Mouse (Mus musculus) CH12.LX (cell line): ENCODE data around the gene Zfp758. TPM values are rescaled to one million over a fixed set of nuclear protein-coding genes. Genes with fewer than 3 reads are reported as not detected.
"Not testable (repeated sequence)": the region's sequence is repeated elsewhere in the genome, so short reads cannot be mapped to it uniquely, and the experiment has no call there.

Experiments used
- DNase-seq: peaks from one replicate; pipeline ENCODE4 v3.0.0-alpha.2; 2013; ENCODE audit errors: extremely low read depth
- H3K27ac ChIP-seq: 2 replicates; pipeline ENCODE4 v1.5.1; 2012; ENCODE audit warnings: low read depth, mild to moderate bottlenecking, control low read depth, moderate library complexity; ENCODE audit not compliant: insufficient read depth
- H3K27me3 ChIP-seq: replicated peaks from 2 replicates; pipeline ENCODE3; 2012; ENCODE audit warnings: inconsistent platforms
- H3K36me3 ChIP-seq, 2 experiments: replicated peaks in 1 of 2; 2 replicates each; pipeline versions ENCODE3 to v1.6.1; 2012; ENCODE audit warnings: inconsistent platforms in 1 of 2, low read length in 1 of 2, mild to moderate bottlenecking in 1 of 2, mixed read lengths in 1 of 2, moderate library complexity in 1 of 2; ENCODE audit not compliant: control insufficient read depth in 1 of 2, insufficient read depth in 1 of 2
- H3K4me1 ChIP-seq, 2 experiments: 2 replicates each; pipeline ENCODE4 v1.6.1; 2012; ENCODE audit warnings: inconsistent platforms in 1 of 2, moderate library complexity in 1 of 2; ENCODE audit not compliant: insufficient read depth in 2 of 2, control insufficient read depth in 1 of 2
- H3K4me2 ChIP-seq: 2 replicates; pipeline ENCODE4 v1.6.1; 2012; ENCODE audit warnings: low read depth, mild to moderate bottlenecking, control low read depth; ENCODE audit not compliant: poor library complexity, insufficient read depth, severe bottlenecking
- H3K4me3 ChIP-seq, 3 experiments: fragments of 150-350 bp in 1 of 3; sonication (generic) in 1 of 3; replicated peaks in 1 of 3; 2 replicates each; pipeline versions ENCODE3 to v1.5.1; 2011 to 2012; ENCODE audit warnings: low read depth in 2 of 3, low read length in 2 of 3, mild to moderate bottlenecking in 2 of 3, moderate library complexity in 2 of 3, control low read depth in 1 of 3, improper control_type of control experiment in 1 of 3, inconsistent platforms in 1 of 3, mixed read lengths in 1 of 3; ENCODE audit not compliant: poor library complexity in 1 of 3
- H3K79me2 ChIP-seq: replicated peaks from 2 replicates; pipeline ENCODE4 v1.6.1; 2012; ENCODE audit warnings: mild to moderate bottlenecking, moderate library complexity; ENCODE audit not compliant: control insufficient read depth, poor library complexity, insufficient read depth, severe bottlenecking; ENCODE audit errors: extremely low read depth
- H3K9ac ChIP-seq: 2 replicates; pipeline ENCODE4 v1.6.1; 2012; ENCODE audit warnings: low read depth, mild to moderate bottlenecking, control low read depth, moderate library complexity; ENCODE audit not compliant: insufficient read depth
- H3K9me3 ChIP-seq: replicated peaks from 2 replicates; pipeline ENCODE3; 2012; ENCODE audit warnings: low read length, inconsistent platforms, mixed read lengths
- CHD2 ChIP-seq: IDR thresholded peaks from 2 replicates; pipeline ENCODE4 v1.6.1; 2011; ENCODE audit warnings: low read length, improper control_type of control experiment
- CTCF ChIP-seq, 2 experiments: IDR thresholded peaks in 1 of 2; conservative IDR thresholded peaks in 1 of 2; 2 replicates each; pipeline ENCODE4 v1.5.1; 2011 to 2012; ENCODE audit warnings: low read depth in 2 of 2, low read length in 2 of 2, improper control_type of control experiment in 1 of 2, inconsistent platforms in 1 of 2, mild to moderate bottlenecking in 1 of 2, moderate library complexity in 1 of 2
- ELF1 ChIP-seq: IDR thresholded peaks from 2 replicates; pipeline ENCODE4 v1.6.1; 2014; ENCODE audit warnings: low read depth, mild to moderate bottlenecking, inconsistent platforms, low read length, improper control_type of control experiment
- HCFC1 ChIP-seq: IDR thresholded peaks from 2 replicates; pipeline ENCODE4 v1.6.1; 2012; ENCODE audit warnings: low read depth, mild to moderate bottlenecking, inconsistent platforms, low read length, improper control_type of control experiment
- MAX ChIP-seq: IDR thresholded peaks from 2 replicates; pipeline ENCODE4 v1.6.1; 2011; ENCODE audit warnings: low read length, improper control_type of control experiment
- MXI1 ChIP-seq: IDR thresholded peaks from 2 replicates; pipeline ENCODE4 v1.6.1; 2011; ENCODE audit warnings: mild to moderate bottlenecking, low read depth, low read length, improper control_type of control experiment
- MYC ChIP-seq: IDR thresholded peaks from 2 replicates; pipeline ENCODE4 v1.6.1; 2011; ENCODE audit warnings: low read depth, mild to moderate bottlenecking, improper control_type of control experiment, low read length
- NELFE ChIP-seq: IDR thresholded peaks from 2 replicates; pipeline ENCODE4 v1.6.1; 2011; ENCODE audit warnings: low read depth, low read length, improper control_type of control experiment
- POLR2A ChIP-seq: IDR thresholded peaks from 2 replicates; pipeline ENCODE4 v1.6.1; 2011; ENCODE audit warnings: low read depth, mild to moderate bottlenecking, improper control_type of control experiment, low read length
- POLR2AphosphoS2 ChIP-seq: IDR thresholded peaks from 2 replicates; pipeline ENCODE4 v1.6.1; 2011; ENCODE audit warnings: low read depth, low read length, improper control_type of control experiment
- RAD21 ChIP-seq: IDR thresholded peaks from 2 replicates; pipeline ENCODE4 v1.6.1; 2011; ENCODE audit warnings: low read depth, mild to moderate bottlenecking, low read length, improper control_type of control experiment, moderate library complexity
- SMC3 ChIP-seq: IDR thresholded peaks from 2 replicates; pipeline ENCODE4 v1.6.1; 2011; ENCODE audit warnings: low read depth, low read length, improper control_type of control experiment
- TBP ChIP-seq: conservative IDR thresholded peaks from 2 replicates; pipeline ENCODE4 v1.6.1; 2011; ENCODE audit warnings: low read depth, low read length, improper control_type of control experiment
- TCF12 ChIP-seq: IDR thresholded peaks from 2 replicates; pipeline ENCODE4 v1.6.1; 2014; ENCODE audit warnings: low read depth, mild to moderate bottlenecking, inconsistent platforms, low read length, improper control_type of control experiment
- USF1 ChIP-seq: IDR thresholded peaks from 2 replicates; pipeline ENCODE4 v1.6.1; 2014; ENCODE audit warnings: low read depth, mild to moderate bottlenecking, inconsistent platforms, low read length, improper control_type of control experiment
- USF2 ChIP-seq: conservative IDR thresholded peaks from 2 replicates; pipeline ENCODE4 v1.6.1; 2011; ENCODE audit warnings: low read depth, low read length, improper control_type of control experiment
- ZMIZ1 ChIP-seq: IDR thresholded peaks from 2 replicates; pipeline ENCODE4 v1.6.1; 2012; ENCODE audit warnings: low read depth, mild to moderate bottlenecking, inconsistent platforms, low read length, improper control_type of control experiment
- dilution Hi-C: fragments of 300-500 bp; cut with MboI; formaldehyde crosslinking; loops from 2 replicates; pipeline ENCODE4 v1.14.3; 2020; ENCODE audit warnings: low sequenced_read_pairs; ENCODE audit not compliant: extremely low pct_unique_long_range_greater_than_20kb, extremely low pct_ligation_motif_present
- in situ Hi-C: fragments of 300-500 bp; cut with MboI; formaldehyde crosslinking; loops from 3 replicates; pipeline ENCODE4 v1.14.3; 2019; ENCODE audit warnings: low sequenced_read_pairs, low pct_ligation_motif_present, low pct_unique_long_range_greater_than_20kb, mixed read lengths
- polyA plus RNA-seq: library from polyadenylated mRNA; unstranded; fragments of >175 nt; gene quantifications from 2 replicates; pipeline ENCODE4 v1.2.1, GENCODE M21; 2012; ENCODE audit warnings: low read depth; ENCODE audit not compliant: insufficient read length
- total RNA-seq, 2 experiments: library from RNA; depleted of rRNA; stranded (reverse); fragments of 300-350 nt in 1 of 2; fragments of >200 nt in 1 of 2; gene quantifications; 2 replicates each; pipeline ENCODE4 v1.2.3; 2012 to 2014

Gene Zfp758
- total and polyA plus RNA-seq, 3 experiments, result 1.7 to 5.7 (median 2.1) TPM

- peak; percentile 95 for DNase-seq
- in situ Hi-C loops, result not testable (repeated sequence)
These were observed 46.5 kb upstream of the Zfp758 start, which contains the start of gene CT030661.1 for GRCm38 (mm10) chr17:22314730-22315226. Gene CT030661.1, minus strand, starts transcription at chr17:22314837.

GRCm38 (mm10) chr17:22315247-22315646 lies 46.0 kb upstream of the Zfp758 start:
- Histone ChIP-seq H3K4me3 (peak overlapping the region; percentile 51 to 66 (median 60)), H3K4me2 (peak overlapping the region; percentile 35), H3K9ac (peak overlapping the region; percentile 54; the same call in 1 of the 2 replicates)
- H3K27me3 ChIP-seq, H3K4me1 ChIP-seq, in situ Hi-C loops, DNase-seq, H3K79me2 ChIP-seq, H3K27ac ChIP-seq, dilution Hi-C loops, H3K9me3 ChIP-seq, H3K36me3 ChIP-seq: not testable (repeated sequence)

More at GRCm38 (mm10) chr17:22314730-22315226, 46.5 kb upstream of the Zfp758 start, which contains the start of gene CT030661.1:
- peak within 1 kb of the TSS; percentile 51 to 66 (median 60) for H3K4me3 ChIP-seq
- H3K27ac ChIP-seq, H3K27me3 ChIP-seq, H3K36me3 ChIP-seq, H3K4me1 ChIP-seq, H3K9me3 ChIP-seq, dilution Hi-C loops, H3K79me2 ChIP-seq: not testable (repeated sequence)
- H3K4me2 ChIP-seq, result peak within 1 kb of the TSS; percentile 50
- TF ChIP-seq TCF12, result 0 out of 2 replicates have a peak, but pooled peaks have one; percentile 29
- TF ChIP-seq POLR2A, result peak; percentile 75
- TF ChIP-seq NELFE, result peak; percentile 58; the same call in 1 of the 2 replicates
- TF ChIP-seq HCFC1, result peak; percentile 56
- TF ChIP-seq USF1, result peak; percentile 82
- peak; percentile 32; the same call in 1 of the 2 replicates for TF ChIP-seq CHD2
- peak; percentile 83 for TF ChIP-seq USF2
- TF ChIP-seq TBP, result peak; percentile 90; the same call in 1 of the 2 replicates
- TF ChIP-seq MAX, result peak; percentile 82
- peak; percentile 87 for TF ChIP-seq ELF1
- peak; percentile 69; the same call in 1 of the 2 replicates for TF ChIP-seq ZMIZ1
- 0 out of 2 replicates have a peak, but pooled peaks have one; percentile 24 for TF ChIP-seq MXI1
- peak within 1 kb of the TSS; percentile 54 for H3K9ac ChIP-seq

- TF ChIP-seq RAD21 (peak; percentile 70), CTCF (conservative IDR thresholded peaks at IDR 0.05 in 1 of 2, IDR thresholded peaks at IDR 0.05 in 1 of 2; ENCODE audit: low read depth in 2 of 2, low read length in 2 of 2) (peak; percentile 81 to 85), MYC (no peak), SMC3 (peak; percentile 87), POLR2AphosphoS2 (no peak)
- TF ChIP-seq, all 38 proteins: peak for 3
- H3K4me1 ChIP-seq, result no peaks in the 10 kb centered on the region
- H3K4me3 ChIP-seq, result no peak overlapping the region
- in situ Hi-C loops (no loop called here), dilution Hi-C loops (no loop called here)
- H3K36me3 ChIP-seq, result peaks cover 2 to 13% of the 10 kb centered on the region in 2 experiments
- H3K9ac ChIP-seq, result no peak overlapping the region
- no peaks in the 10 kb centered on the region for H3K9me3 ChIP-seq
- H3K79me2 ChIP-seq, result no peaks in the 10 kb centered on the region
- H3K4me2 ChIP-seq, result no peak overlapping the region
- no peaks in the 10 kb centered on the region for H3K27me3 ChIP-seq
- no peak overlapping the region for H3K27ac ChIP-seq
- peak; percentile 55 for DNase-seq
These were observed 8.5 kb upstream of the Zfp758 start for GRCm38 (mm10) chr17:22352794-22353193.
